8 mouse cellular contexts compared by ENCODE assay signal in the genomic region with DNA sequence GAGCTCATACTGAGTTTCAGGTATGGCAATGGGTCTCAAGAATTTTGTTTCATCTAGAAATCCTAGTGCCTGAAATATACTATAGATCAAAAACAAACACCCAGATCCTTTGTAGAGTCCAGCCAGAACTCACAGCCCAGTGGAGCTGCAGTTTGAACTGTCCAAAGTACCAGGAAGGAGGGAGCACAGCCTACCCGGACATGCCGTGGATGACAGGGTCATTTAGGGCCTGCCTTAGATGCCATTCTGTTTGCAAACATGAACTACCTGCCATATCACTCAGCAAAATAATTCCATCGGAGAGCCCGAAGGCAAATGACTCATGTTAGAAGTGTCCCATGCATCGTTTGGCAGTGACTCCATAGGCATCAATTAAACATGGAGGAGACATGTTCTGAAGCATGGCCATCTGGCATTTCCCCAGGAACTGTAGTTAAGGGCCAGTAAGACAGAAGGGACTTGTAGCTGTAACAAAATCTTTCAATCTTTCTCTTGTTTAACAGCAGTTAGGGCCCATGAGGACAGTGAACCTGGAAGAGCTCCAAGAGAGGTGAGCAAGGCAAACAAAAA. TPM values are rescaled to one million over a fixed set of nuclear protein-coding genes. Genes with fewer than 3 reads are reported as not detected.
A peak's percentile ranks its signal among the peaks of the same experiment; 100 is the strongest.
DNase-seq lines count a peak whose midpoint lies in the region; ATAC-seq and TF ChIP-seq lines count a peak whose summit lies in the region.
"Had no signal": no experiment of that assay in that cellular context is flagged by ENCODE, and none has a peak within 500 bp of the region (broad histone marks: within the 10 kb centered on the region; RNA-seq: fewer than 3 reads in every experiment).

No protein-coding gene starts in this region.

- TF ChIP-seq CTCF in embryonic fibroblast, embryonic 13.5 days (IDR thresholded peaks at IDR 0.05; ENCODE audit: borderline replicate concordance, insufficient read depth, low read length): no peak

- no peak for ATAC-seq in limb, embryonic 14.5 days (ENCODE audit: low FRiP score, low read depth)

- H3K27me3 ChIP-seq in limb, embryonic 14.5 days (ENCODE audit: control insufficient read depth, insufficient read depth, low read length): no peaks in the 10 kb centered on the region

- WGBS in limb, embryonic 14.5 days: 77% methylated on average over 5 of the region's 5 CpGs

- H3K36me3 ChIP-seq in limb, embryonic 14.5 days (ENCODE audit: control insufficient read depth, insufficient read depth, low read length): no peaks in the 10 kb centered on the region

- H3K4me3 ChIP-seq in embryonic fibroblast, embryonic 13.5 days (ENCODE audit: insufficient read depth, low read length): peak overlapping the region; percentile 56
- no peak overlapping the region for H3K4me3 ChIP-seq in limb, embryonic 14.5 days (replicated peaks; ENCODE audit: low read length)
- H3K4me3 ChIP-seq: layer of hippocampus, adult 2 months had no signal

- no peak overlapping the region for H3K9ac ChIP-seq in limb, embryonic 14.5 days (ENCODE audit: low read depth, low read length, severe bottlenecking)

- no peak for TF ChIP-seq POLR2A in embryonic fibroblast, embryonic 13.5 days (IDR thresholded peaks at IDR 0.05; ENCODE audit: low read depth, low read length)
- no peak for TF ChIP-seq POLR2A in limb, embryonic 14.5 days (IDR thresholded peaks at IDR 0.05; ENCODE audit: borderline replicate concordance, extremely low read depth, insufficient read depth, insufficient read length)

- peaks cover 9% of the 10 kb centered on the region; the same call in 1 of the 2 replicates for H3K4me1 ChIP-seq in embryonic fibroblast, embryonic 13.5 days (ENCODE audit: control insufficient read depth, insufficient read depth, low read length)
- H3K4me1 ChIP-seq in limb, embryonic 14.5 days (ENCODE audit: control insufficient read depth, insufficient read depth, low read length): peaks cover 11% of the 10 kb centered on the region; the same call in 1 of the 2 replicates

- no peak overlapping the region for H3K27ac ChIP-seq in embryonic fibroblast, embryonic 13.5 days (ENCODE audit: insufficient read depth, low read length)
- no peak overlapping the region for H3K27ac ChIP-seq in limb, embryonic 14.5 days (replicated peaks; ENCODE audit: low read depth, low read length)
- H3K27ac ChIP-seq: layer of hippocampus, adult 2 months had no signal

- DNase-seq in right cerebral cortex, postnatal 4 days: peak; percentile 26
- DNase-seq in right cerebral cortex, adult 18-20 months: no peak
- DNase-seq in limb, embryonic 14.5 days (ENCODE audit: low spot score): no peak
- no peak for DNase-seq in adrenal gland, postnatal 10 days
- no peak for DNase-seq in thymus, postnatal 25 days
- DNase-seq in layer of hippocampus, adult 9-10 months (ENCODE audit: low spot score): no peak

- H3K4me2 ChIP-seq in limb, embryonic 14.5 days (replicated peaks; ENCODE audit: low read depth, low read length, severe bottlenecking): peak overlapping the region; percentile 94; the same call in 1 of the 2 replicates

- H3K9me3 ChIP-seq in limb, embryonic 14.5 days (ENCODE audit: control insufficient read depth, low read length): no peaks in the 10 kb centered on the region

RNA-seq across cellular contexts. Expression of a gene that starts 1.9 kb away (rescaled TPM):
- 7.5 and 8.9 TPM in 2 replicates for polyA plus RNA-seq in embryonic fibroblast, embryonic 13.5 days (2011; ENCODE audit: insufficient read length, low read depth, missing spikeins)
- polyA plus RNA-seq in limb, embryonic 14.5 days (2012; rRNA removed): 2.6 and 2.8 TPM in 2 replicates
- polyA plus RNA-seq in limb, embryonic 14.5 days (2014; fragmentation: Nextera tagmentation; extraction: Ambion mirVana): 1.8 and 2.1 TPM in 2 replicates
- total RNA-seq in adrenal gland, postnatal 10 days (2021): 1 to 10 TPM; 2.5 to 2.7 TPM

RNA-seq across cellular contexts. Expression of a gene that starts 54.7 kb away (rescaled TPM):
- polyA plus RNA-seq in embryonic fibroblast, embryonic 13.5 days (2011; ENCODE audit: insufficient read length, low read depth, missing spikeins): 253 and 317 TPM in 2 replicates
- polyA plus RNA-seq in limb, embryonic 14.5 days (2012; rRNA removed): 46.5 and 51.0 TPM in 2 replicates
- 55.8 and 57.9 TPM in 2 replicates for polyA plus RNA-seq in limb, embryonic 14.5 days (2014; fragmentation: Nextera tagmentation; extraction: Ambion mirVana)
- 10 to 100 TPM; 34.3 to 46.2 TPM for total RNA-seq in adrenal gland, postnatal 10 days (2021)
